Mouse (Mus musculus): ENCODE measurements around the gene Emilin2. TPM values are rescaled to one million over a fixed set of nuclear protein-coding genes. Genes with fewer than 3 reads are reported as not detected.

Emilin2 gene
- polyA plus RNA-seq, 1 experiment from 2014 or later, result 99.7 TPM

- ATAC-seq (ENCODE audit: insufficient number of reproducible peaks, low FRiP score), result no peak
Measured at GRCm38 (mm10) chr17:71317571-71317970, 5.8 kb upstream of the Emilin2 start.

GRCm38 (mm10) chr17:71314315-71314714 is 2.5 kb upstream of the Emilin2 start:
- Histone ChIP-seq H3K36me3 (no peaks in the 10 kb centered on the region), H3K4me3 (no peak overlapping the region), H3K27me3 (replicated peaks) (peaks cover 4% of the 10 kb centered on the region; the same call in 1 of the 2 replicates), H3K9ac (no peak overlapping the region), H3K4me2 (no peak overlapping the region), H3K27ac (ENCODE audit: poor library complexity, severe bottlenecking) (no peak overlapping the region), H3K4me1 (replicated peaks) (0 out of 2 replicates have a peak, but pooled peaks cover 8% of the 10 kb centered on the region), H3K9me3 (replicated peaks) (no peaks in the 10 kb centered on the region)
- no peak for ATAC-seq (ENCODE audit: insufficient number of reproducible peaks, low FRiP score)
- WGBS, result 65% methylated on average over 4 of the region's 4 CpGs

More at GRCm38 (mm10) chr17:71317571-71317970, 5.8 kb upstream of the Emilin2 start:
- H3K4me3 ChIP-seq, result no peak overlapping the region
- no peak overlapping the region for H3K27ac ChIP-seq (ENCODE audit: poor library complexity, severe bottlenecking)
- no peak overlapping the region for H3K9ac ChIP-seq
- 0 out of 2 replicates have a peak, but pooled peaks cover 2% of the 10 kb centered on the region for H3K9me3 ChIP-seq (replicated peaks)
- 92% methylated on average over 4 of the region's 4 CpGs for WGBS
- no peaks in the 10 kb centered on the region for H3K36me3 ChIP-seq
- H3K4me1 ChIP-seq (replicated peaks), result no peaks in the 10 kb centered on the region
- no peak overlapping the region for H3K4me2 ChIP-seq
- peaks cover 3% of the 10 kb centered on the region; the same call in 1 of the 2 replicates for H3K27me3 ChIP-seq (replicated peaks)

DNA sequence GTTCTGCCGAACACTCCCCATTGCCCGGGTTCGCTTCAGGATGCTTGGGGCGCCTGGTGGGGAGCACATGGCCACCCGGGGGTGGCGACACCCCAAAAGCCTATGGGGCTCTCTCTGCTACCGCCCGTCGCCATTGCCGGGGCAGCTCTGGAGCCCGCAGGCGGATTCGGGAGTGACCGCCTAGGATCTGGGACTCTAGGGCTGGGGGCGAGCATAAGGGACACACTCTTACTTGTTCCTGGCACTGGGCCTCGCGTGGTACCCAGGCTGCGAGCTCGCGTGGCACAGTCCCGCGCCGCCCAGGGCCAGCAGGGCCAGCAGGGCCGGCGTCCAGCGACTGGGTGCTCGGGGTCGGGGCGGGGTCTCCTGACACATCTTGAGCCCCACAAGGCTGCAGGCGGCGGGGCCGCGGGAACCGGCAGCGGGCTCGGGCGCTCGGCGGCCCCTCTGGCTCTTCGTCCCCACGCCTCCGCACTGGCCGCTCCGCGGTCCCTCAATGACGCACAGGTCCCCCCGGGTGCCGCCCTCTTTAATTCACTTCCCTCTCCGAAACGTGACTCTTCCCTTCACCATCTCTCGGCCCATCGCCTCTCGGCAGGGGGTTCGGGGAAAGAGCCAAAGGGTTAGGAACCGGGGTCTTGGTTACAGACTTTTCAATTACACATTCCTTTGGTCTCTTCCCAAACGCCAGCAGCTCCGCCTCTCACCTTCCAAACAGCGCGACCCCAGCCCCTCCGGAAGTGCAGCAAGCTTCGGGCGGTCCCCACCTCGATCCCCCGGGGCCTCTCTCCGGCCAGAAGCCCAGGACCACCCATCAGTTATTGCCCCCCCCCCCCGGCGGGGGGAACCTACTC is 1.1 kb downstream of the Emilin2 start:
- peak; percentile 57 for ATAC-seq (ENCODE audit: insufficient number of reproducible peaks, low FRiP score)
- Histone ChIP-seq H3K9me3 (replicated peaks) (no peaks in the 10 kb centered on the region), H3K4me3 (peak overlapping the region; percentile 78), H3K9ac (peak overlapping the region; percentile 83), H3K27ac (ENCODE audit: poor library complexity, severe bottlenecking) (peak overlapping the region; percentile 61), H3K4me1 (replicated peaks) (peaks cover 35% of the 10 kb centered on the region), H3K36me3 (no peaks in the 10 kb centered on the region), H3K27me3 (replicated peaks) (peaks cover 12% of the 10 kb centered on the region; the same call in 1 of the 2 replicates), H3K4me2 (peak overlapping the region; percentile 97)
- WGBS, result under 1% methylated on average over 67 of the region's 67 CpGs

GRCm38 (mm10) chr17:71309711-71310485 is 1.9 kb downstream of the Emilin2 start:
- Histone ChIP-seq H3K4me3 (peak overlapping the region; percentile 78), H3K36me3 (no peaks in the 10 kb centered on the region; the same call in 1 of the 2 replicates), H3K4me1 (replicated peaks) (peaks cover 42% of the 10 kb centered on the region), H3K27ac (ENCODE audit: poor library complexity, severe bottlenecking) (peak overlapping the region; percentile 61), H3K27me3 (replicated peaks) (peaks cover 12% of the 10 kb centered on the region; the same call in 1 of the 2 replicates), H3K4me2 (peak overlapping the region; percentile 97), H3K9ac (peak overlapping the region; percentile 83), H3K9me3 (replicated peaks) (no peaks in the 10 kb centered on the region)
- 5% methylated on average over 23 of the region's 23 CpGs for whole genome bisulfite sequencing
- peak; percentile 33; the same call in 1 of the 2 replicates for ATAC-seq (ENCODE audit: insufficient number of reproducible peaks, low FRiP score)

DNA sequence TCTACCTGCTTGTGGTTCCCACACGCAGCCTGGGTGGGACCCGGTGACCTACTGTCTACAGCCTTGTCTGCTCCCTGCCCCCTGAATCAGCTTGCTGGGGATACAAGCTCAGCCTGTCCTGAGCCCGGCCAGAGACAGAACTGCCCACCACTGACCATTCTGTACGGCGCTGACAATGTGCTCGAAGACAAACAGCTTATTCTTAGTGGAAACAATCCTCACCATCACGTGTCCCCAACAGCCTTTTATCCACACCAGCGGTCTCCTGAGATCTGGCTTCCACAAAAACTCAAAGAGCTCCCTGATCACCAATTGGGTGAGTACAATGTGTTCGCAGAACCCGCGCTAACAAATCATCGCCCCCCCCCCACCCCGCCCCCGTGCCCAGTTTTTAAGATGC is 2.6 kb downstream of the Emilin2 start:
- peak overlapping the region; percentile 18 for H3K9ac ChIP-seq
- 34% methylated on average over 14 of the region's 14 CpGs for WGBS
- H3K36me3 ChIP-seq, result no peaks in the 10 kb centered on the region; the same call in 1 of the 2 replicates
- H3K9me3 ChIP-seq (replicated peaks), result no peaks in the 10 kb centered on the region
- peaks cover 12% of the 10 kb centered on the region; the same call in 1 of the 2 replicates for H3K27me3 ChIP-seq (replicated peaks)
- peak overlapping the region; percentile 78 for H3K4me3 ChIP-seq
- no peak for ATAC-seq (ENCODE audit: insufficient number of reproducible peaks, low FRiP score)
- peaks cover 49% of the 10 kb centered on the region for H3K4me1 ChIP-seq (replicated peaks)
- no peak overlapping the region; the same call in 1 of the 2 replicates for H3K27ac ChIP-seq (ENCODE audit: poor library complexity, severe bottlenecking)
- H3K4me2 ChIP-seq, result peak overlapping the region; percentile 97

DNA sequence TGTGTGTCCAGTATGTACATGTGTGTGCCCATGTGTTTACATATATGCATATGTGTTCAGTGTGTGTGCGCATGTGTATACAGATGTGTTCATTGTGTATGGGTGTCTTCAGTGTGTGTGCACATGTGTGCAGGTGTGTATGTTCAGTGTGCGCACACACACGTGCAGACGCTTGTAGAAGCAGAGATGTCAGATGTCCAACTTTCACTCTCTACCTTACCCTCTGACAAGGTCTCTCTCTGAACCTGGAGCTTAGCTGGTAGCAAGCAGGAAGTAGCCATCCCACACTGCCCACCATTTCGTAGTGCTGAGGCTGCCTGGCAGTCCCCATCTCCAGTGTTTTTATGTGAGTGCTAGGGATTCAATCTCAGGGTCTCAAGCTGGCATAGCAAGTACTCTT is 3.5 kb downstream of the Emilin2 start:
- peaks cover 54% of the 10 kb centered on the region for H3K4me1 ChIP-seq (replicated peaks)
- H3K4me3 ChIP-seq, result no peak overlapping the region
- H3K4me2 ChIP-seq, result no peak overlapping the region
- no peak overlapping the region for H3K9ac ChIP-seq
- ATAC-seq (ENCODE audit: insufficient number of reproducible peaks, low FRiP score), result no peak
- no peaks in the 10 kb centered on the region for H3K9me3 ChIP-seq (replicated peaks)
- H3K36me3 ChIP-seq, result no peaks in the 10 kb centered on the region; the same call in 1 of the 2 replicates
- H3K27ac ChIP-seq (ENCODE audit: poor library complexity, severe bottlenecking), result no peak overlapping the region
- 92% methylated on average over 5 of the region's 5 CpGs for WGBS
- H3K27me3 ChIP-seq (replicated peaks), result peaks cover 12% of the 10 kb centered on the region; the same call in 1 of the 2 replicates

DNA sequence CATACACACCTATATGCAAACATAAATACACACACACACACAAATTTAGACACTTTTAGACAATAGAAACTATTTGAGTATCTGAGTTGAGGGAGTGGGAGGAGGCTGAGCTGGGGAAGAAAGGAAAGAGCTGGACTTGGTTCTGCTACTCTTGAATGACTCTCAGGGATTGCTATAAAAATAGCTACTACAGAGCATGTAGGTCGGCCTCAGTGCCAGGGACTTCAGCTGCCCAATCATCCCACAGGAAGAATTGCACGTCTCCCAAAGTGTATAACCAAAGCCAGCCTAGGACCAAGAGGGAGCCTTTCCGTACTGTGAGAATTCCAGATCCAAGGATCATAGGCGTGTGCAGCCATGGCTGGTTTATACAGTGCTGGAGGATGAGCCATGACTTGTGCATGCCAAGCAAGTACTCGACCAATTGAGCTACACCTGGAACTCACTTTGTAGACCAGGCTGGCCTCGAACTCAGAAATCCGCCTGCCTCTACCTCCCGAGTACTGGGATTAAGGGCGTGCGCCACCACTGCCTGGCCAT is 4.5 kb downstream of the Emilin2 start:
- WGBS, result 67% methylated on average over 10 of the region's 10 CpGs
- H3K9ac ChIP-seq, result no peak overlapping the region
- H3K27ac ChIP-seq (ENCODE audit: poor library complexity, severe bottlenecking), result peak overlapping the region; percentile 65
- H3K9me3 ChIP-seq (replicated peaks), result no peaks in the 10 kb centered on the region
- no peak overlapping the region for H3K4me3 ChIP-seq
- no peaks in the 10 kb centered on the region; the same call in 1 of the 2 replicates for H3K36me3 ChIP-seq
- no peak for ATAC-seq (ENCODE audit: insufficient number of reproducible peaks, low FRiP score)
- H3K4me1 ChIP-seq (replicated peaks), result peaks cover 54% of the 10 kb centered on the region
- H3K4me2 ChIP-seq, result peak overlapping the region; percentile 27
- H3K27me3 ChIP-seq (replicated peaks), result 0 out of 2 replicates have a peak, but pooled peaks cover 7% of the 10 kb centered on the region

DNA sequence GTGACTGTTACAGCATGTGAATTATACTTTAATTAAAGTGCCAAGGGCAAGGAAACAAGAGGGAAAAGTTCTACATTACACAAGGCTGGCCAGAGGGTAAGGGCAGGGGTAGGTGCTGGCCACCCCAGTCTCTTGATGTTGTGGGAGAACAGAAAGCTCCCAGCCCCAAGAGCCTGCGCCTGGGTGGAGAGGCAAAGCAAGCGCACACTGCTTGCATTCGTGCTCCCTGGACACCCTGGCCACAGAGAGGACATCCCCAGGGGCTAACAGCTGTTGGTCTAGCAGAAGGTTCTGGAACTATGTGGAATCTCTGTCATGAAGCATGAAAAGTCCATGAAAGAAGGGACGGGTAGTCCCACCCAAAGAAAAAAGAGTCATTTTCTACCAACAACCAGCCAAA is 5.1 kb downstream of the Emilin2 start:
- Histone ChIP-seq H3K9ac (no peak overlapping the region), H3K4me2 (no peak overlapping the region; the same call in 1 of the 2 replicates), H3K36me3 (no peaks in the 10 kb centered on the region; the same call in 1 of the 2 replicates), H3K27ac (ENCODE audit: poor library complexity, severe bottlenecking) (peak overlapping the region; percentile 65), H3K4me1 (replicated peaks) (peaks cover 54% of the 10 kb centered on the region), H3K9me3 (replicated peaks) (no peaks in the 10 kb centered on the region), H3K27me3 (replicated peaks) (0 out of 2 replicates have a peak, but pooled peaks cover 7% of the 10 kb centered on the region), H3K4me3 (no peak overlapping the region)
- ATAC-seq (ENCODE audit: insufficient number of reproducible peaks, low FRiP score), result no peak
- 82% methylated on average over 4 of the region's 4 CpGs for WGBS

- no peak overlapping the region for H3K4me2 ChIP-seq
- 82% methylated on average over 6 of the region's 6 CpGs for WGBS
- H3K36me3 ChIP-seq, result no peaks in the 10 kb centered on the region; the same call in 1 of the 2 replicates
- 0 out of 2 replicates have a peak, but pooled peaks cover 7% of the 10 kb centered on the region for H3K27me3 ChIP-seq (replicated peaks)
- no peak for ATAC-seq (ENCODE audit: insufficient number of reproducible peaks, low FRiP score)
- no peak overlapping the region for H3K4me3 ChIP-seq
- H3K4me1 ChIP-seq (replicated peaks), result peaks cover 50% of the 10 kb centered on the region
- no peaks in the 10 kb centered on the region for H3K9me3 ChIP-seq (replicated peaks)
- no peak overlapping the region for H3K27ac ChIP-seq (ENCODE audit: poor library complexity, severe bottlenecking)
- H3K9ac ChIP-seq, result no peak overlapping the region
Measured at GRCm38 (mm10) chr17:71306091-71306490, 5.7 kb downstream of the Emilin2 start.

- WGBS, result 48% methylated on average over 6 of the region's 6 CpGs
- H3K9ac ChIP-seq, result no peak overlapping the region
- H3K27ac ChIP-seq (ENCODE audit: poor library complexity, severe bottlenecking), result no peak overlapping the region
- H3K27me3 ChIP-seq (replicated peaks), result 0 out of 2 replicates have a peak, but pooled peaks cover 3% of the 10 kb centered on the region
- no peaks in the 10 kb centered on the region for H3K9me3 ChIP-seq (replicated peaks)
- H3K4me1 ChIP-seq (replicated peaks), result peaks cover 46% of the 10 kb centered on the region
- no peak overlapping the region for H3K4me3 ChIP-seq
- H3K4me2 ChIP-seq, result no peak overlapping the region
- H3K36me3 ChIP-seq, result peaks cover 3% of the 10 kb centered on the region
- no peak for ATAC-seq (ENCODE audit: insufficient number of reproducible peaks, low FRiP score)
Measured at GRCm38 (mm10) chr17:71303444-71303843, 8.3 kb downstream of the Emilin2 start.

Data from heart, embryonic 12.5 days (tissue).